Mouse (Mus musculus) ovary, adult 18-20 months (tissue): ENCODE measurements around the gene Ifrd2.

ENCODE experiments used
- DNase-seq: peaks from one replicate; pipeline ENCODE4 v3.0.0; 2022; ENCODE audit warnings: low spot score, mixed read lengths

The Ifrd2 gene

DNA sequence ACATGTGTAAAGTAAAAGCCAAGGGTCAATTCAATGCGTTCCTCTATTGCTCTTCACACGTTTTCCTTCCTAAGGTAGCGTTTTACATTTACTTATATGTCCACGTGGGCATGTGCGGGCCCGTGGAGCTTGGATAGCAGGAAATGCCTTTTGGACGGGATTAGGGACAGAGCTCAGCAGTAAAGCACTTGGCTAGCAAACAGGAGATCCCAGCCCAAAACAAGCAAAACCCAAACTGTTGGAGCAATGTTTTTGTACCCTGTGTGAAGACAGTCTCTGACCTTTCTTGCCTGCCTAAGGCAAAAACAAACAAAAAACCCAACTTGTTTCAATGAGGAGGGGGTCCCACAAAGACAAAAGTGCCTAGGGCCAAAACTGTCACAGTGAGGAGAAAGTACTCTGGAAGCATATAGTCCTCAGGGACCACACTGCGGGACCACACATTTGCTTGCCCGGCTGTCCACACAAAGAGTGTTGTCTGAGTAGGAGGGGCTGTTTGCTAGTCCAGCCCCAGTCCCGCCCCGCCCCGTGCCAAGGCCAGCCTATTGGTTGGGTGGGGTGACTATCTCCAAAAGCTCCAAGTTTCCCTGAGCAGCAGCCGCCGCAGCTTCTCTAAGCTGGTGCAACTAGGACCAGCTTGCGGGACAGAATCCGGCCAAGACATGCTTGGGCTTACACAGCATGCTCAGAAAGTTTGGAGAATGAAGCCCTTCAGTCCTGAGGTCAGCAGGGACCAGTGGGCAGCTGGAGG, 10.9 kb upstream of the Ifrd2 start, which contains the start of gene Hyal1:
Gene Hyal1 (plus strand): TSS at position 571 of the 751 bp plus-strand sequence.
- DNase-seq = peak; percentile 78

DNA sequence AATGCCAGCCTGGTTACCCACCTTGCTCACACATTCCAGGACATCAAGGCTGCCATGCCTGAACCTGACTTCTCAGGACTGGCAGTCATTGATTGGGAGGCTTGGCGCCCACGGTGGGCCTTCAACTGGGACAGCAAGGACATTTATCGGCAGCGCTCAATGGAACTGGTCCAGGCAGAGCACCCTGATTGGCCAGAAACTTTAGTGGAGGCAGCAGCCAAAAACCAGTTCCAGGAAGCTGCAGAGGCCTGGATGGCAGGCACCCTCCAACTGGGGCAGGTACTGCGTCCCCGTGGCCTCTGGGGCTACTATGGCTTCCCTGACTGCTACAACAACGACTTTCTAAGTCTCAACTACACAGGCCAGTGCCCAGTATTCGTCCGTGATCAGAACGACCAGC, 9.6 kb upstream of the Ifrd2 start:
- no peak for DNase-seq

DNA sequence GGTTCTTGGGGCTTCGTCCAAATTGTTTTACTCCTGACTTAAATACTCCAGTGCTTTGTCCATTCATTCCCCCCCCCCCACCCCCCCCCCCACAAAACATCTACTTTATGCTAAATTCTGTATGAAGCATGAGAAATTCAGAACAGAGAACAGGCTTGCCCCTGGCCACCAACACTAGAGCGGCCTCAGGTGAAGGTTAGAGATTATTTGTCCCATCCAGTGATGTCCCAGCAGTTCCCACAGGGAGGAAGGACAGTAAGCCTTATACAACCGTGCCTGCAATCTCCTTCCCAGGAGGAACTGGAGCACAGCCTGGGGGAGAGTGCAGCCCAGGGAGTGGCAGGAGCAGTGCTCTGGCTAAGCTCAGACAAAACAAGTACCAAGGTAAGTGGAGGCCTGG, 8.9 kb upstream of the Ifrd2 start, which contains the start of gene Naa80:
Gene Naa80 (plus strand): TSS at position 301 of the 400 bp plus-strand sequence.
- DNase-seq = no peak

DNA sequence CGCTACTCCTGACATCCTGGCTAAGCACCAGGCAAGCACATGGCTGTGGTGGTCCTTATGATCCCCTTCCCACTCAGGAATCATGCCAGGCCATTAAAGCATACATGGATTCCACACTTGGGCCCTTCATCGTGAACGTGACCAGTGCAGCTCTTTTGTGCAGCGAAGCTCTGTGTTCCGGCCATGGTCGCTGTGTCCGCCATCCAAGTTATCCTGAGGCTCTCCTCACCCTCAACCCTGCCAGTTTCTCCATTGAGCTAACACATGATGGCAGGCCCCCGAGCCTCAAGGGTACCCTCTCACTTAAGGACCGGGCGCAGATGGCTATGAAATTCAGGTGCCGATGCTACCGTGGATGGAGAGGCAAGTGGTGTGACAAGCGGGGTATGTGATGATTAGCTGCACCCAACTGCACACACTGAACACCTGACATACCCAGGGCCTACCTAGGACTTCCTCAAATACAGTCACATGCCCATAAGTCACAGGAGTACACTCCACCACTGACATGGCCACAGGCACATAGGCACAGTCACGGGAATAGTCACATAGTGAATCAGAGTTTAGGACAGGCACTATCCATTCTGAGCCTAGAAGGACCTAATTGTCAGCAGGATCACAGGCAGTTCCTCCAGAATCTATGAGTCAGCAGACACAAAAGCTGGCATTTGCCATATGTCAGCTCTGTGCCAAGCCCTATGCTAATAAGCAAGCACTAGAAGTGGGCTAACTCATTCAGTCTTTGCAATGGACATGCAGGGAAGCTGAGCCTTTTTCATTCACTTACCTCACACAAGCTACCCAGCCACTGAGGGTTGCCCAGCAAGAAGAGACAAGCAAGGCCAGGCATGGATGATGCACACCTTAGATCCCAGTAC, 8.2 kb upstream of the Ifrd2 start:
- DNase-seq = no peak

DNA sequence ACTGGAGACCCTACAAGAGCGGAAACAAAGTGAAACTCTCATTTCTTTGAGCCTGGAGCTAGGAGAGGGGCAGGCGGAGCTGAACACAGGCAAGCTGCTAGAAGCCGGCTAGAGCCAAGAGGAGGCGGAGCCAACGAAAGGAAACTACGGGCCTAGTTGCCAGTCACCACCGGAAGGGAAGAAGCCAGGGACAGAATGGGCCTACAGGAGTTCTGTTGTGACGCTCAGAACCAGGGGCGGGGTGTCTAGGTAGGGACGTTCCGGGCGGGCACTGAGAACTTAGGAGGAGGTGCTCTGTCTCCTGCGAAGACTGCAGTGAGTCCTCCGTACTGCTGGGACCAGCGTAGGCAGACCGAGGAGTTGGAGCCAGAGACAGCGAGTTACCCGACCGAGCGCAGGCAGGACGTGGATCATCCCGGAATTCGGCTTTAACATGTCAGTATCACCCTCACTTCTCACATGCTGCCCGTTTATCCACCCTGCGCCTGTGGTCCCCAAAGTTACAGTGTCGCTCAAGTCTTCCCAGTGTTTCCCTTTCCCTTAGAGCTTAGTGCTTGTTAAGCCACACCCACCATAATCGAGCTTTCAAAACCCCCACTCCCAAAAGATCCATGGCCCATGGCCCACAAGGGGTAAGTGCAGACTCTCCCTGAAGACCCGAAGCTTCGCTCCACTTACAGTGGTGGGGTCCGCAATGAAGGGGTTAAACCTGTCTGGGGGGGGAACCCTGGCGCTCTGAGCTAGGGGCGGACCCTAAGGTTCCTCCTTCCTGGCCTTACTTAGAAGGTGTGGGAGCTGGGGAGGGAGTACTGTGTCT, 6.7 kb upstream of the Ifrd2 start, which contains the start of gene Hyal3:
Gene Hyal3 (plus strand): TSS at position 318 of the 817 bp plus-strand sequence.
- DNase-seq = peak; percentile 89

DNA sequence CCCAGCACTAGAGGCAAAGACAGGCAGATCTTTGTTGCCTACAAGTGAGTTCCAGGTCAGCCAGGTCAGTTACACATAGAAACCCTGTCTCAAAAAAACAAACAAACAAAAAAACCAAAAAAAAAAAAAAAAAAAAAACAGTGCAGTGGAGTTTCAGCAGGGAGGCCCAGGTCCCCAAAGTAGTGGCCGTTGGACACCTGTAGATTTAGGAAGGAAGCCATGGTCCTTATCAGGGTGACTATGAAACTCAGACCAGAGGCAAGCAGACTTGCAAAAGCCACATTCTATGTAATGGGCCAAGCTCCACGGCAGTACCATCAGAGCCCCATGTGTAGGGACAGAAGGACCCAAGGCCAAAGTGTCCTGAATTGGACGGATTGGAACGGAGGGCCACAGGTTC, 5.9 kb upstream of the Ifrd2 start:
- no peak for DNase-seq

DNA sequence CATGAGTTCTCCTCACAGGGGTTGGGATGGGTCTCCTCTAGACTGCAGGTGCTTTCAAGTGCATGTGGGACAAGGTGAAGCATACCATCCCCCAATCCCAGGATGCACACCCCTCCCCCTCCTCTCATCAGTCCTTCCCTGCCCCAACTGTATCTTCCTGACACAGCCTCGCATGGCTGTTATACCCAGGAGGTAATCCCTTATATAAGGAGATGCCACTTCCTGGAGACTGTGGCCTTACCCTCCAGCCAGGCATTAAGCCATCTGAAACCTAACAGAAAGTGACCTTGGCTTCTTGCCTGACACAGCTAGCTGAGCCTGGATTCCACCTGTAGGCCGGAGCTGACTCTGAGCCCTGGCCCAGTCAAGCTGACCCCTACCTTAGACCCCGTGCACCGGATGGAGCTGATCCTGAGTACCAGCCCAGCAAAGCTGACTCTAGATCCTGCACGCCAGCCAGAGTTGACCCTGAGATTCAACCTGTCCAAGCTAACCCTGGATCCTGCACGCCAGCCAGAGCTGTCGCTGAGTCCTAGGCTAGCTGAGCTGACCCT, 4.9 kb upstream of the Ifrd2 start:
- no peak for DNase-seq

DNA sequence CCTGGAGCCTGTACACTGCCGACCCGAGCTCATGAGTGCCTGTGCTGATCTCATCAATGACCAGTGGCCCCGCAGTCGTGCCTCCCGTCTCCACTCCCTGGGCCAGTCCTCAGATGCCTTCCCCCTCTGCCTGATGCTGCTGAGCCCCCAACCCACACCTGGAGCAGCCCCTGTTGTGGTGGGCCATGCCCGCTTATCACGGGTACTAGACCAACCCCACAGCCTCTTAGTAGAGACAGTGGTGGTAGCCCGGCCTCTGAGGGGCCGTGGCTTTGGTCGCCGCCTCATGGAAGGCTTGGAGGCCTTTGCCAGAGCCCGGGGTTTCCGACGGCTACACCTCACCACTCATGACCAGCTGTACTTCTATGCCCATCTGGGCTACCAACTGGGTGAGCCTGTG, 4.3 kb upstream of the Ifrd2 start:
- DNase-seq = no peak

DNA sequence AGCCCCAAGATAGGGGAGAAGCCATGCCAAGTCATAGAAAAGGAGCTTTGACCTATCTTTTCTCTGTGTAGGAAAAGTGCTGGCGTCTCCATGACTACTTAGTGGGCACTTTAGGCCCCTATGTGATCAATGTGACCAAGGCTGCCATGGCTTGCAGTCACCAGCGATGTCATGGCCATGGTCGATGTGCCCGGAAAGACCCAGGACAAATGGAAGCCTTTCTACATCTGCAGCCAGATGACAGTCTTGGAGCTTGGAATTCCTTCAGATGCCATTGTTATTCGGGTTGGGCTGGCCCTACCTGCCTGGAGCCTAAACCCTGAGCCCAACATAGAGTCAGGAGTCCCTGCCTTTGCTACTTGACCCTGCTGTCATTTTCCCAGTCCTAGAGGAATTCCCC, 938 bp upstream of the Ifrd2 start:
- no peak for DNase-seq

DNA sequence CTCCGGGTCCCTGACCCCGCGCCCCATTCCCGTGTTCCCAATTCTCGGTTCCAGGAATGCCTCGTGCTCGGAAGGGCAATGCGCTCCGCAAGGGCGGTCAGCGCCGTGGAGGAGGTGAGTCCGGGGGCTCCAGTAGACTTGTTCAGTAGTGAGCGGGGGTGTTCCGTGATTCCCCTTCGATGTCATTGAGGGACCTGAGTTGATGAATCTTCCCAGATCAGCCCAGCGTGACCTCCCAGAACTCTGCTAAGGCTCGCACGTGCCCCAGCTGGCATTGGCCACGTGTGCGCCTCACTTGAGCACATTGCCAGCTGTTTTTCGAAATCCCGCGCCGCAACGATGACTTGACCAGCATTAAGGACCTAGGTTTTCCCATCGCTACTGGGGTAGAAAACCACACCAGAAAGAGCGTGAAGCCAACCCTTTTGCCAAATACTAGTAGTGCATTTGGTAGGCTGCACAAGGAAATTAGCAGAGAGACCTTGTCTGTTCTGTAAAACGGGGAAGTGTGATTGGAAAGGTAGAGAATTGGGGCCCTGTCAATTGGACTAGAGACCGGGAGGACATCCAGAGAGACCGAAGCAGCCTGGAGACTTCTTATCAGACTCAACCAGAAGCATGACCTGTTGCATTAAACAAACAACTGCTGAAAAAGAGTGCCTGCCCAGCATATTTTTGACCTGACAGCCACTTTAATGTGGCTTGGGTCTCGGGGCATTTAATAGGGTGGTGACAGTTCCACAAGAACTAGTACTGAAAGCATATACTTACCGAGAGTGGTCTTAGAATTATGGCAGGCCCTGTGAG, 594 bp downstream of the Ifrd2 start:
- no peak for DNase-seq

DNA sequence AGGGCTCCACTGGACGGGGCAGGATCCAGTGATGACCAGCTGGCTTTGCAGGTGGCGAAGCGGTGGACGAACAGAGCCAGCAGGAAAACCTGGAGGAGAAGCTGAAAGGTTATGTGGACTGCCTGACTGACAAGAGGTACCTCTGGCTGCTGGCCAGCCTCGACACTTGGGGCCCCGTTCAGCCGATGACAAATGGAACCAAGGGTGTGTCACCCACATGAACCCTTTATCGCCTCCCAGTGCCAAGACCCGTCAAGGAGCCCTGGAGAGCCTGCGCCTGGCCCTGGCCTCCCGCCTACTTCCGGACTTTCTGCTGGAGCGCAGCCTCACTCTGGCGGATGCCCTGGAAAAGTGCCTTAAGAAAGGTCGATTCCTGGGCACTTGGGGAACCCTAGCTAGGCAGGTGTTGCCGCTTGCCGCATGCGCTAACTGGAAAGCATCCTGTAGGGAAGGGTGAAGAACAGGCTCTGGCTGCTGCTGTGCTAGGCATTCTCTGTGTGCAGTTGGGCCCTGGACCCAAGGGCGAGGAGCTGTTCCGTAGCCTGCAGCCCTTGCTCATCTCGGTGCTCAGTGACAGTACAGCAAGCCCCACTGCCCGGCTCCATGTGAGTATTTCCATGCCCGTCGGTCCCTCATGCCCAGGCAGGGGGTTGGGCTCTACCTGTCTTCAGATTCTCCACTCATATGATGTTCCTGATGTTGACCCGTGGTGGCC, 2.8 kb downstream of the Ifrd2 start:
- no peak for DNase-seq

DNA sequence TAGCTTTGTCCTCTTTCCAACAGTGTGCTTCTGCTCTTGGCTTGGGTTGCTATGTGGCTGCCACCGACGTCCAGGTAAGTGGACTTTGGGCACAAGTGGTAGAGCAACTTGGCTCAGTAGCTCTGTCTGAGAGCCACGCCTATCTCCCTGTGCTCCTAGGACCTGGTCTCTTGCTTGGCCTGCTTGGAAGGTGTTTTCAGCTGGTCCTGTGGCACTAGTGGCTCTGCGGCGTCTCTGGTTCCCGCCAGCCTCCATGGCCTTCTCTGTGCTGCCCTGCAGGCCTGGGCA, 3.3 kb downstream of the Ifrd2 start:
- no peak for DNase-seq

DNA sequence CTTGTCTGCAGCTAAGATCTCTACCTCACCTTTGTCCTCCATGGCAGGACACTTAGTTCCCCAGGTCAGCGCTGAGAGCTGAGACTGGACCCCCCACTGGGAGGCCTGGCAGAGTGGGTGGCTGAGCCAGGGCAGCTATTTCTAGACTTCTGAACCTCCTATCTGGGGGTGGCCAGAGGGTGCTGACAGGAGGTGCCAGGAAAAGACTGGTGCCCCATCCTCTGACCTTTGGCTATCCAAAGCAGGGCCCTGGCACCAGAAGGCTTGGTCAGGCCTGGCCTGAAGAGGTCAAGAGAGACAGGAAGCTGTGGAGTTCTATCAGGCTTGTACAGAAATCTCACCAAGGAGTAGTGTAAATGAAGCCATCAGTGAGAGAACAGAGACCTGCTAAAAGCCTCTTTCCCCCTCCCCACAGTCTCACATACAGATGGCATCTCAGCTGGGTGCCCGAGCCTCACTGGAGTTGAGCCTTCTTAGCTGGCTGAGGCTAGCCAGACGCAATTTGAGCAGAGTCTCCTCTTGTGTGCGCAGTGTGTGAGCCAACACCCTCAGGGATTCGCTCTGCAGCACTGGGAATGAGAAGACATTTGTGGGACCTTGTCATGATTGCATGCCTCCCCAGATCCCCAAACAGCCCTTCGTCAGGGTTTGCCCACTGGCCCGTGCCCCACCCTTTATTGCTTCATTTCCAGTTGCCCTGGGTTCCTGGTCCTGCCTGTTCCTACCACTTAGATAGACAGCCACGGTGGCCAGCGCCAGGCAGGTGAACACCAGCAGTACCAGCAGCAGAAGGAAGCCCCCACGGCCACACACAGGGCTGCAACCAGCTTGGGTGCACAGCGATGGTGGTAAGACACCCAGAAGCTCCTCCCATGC, 5.9 kb downstream of the Ifrd2 start:
- no peak for DNase-seq

DNA sequence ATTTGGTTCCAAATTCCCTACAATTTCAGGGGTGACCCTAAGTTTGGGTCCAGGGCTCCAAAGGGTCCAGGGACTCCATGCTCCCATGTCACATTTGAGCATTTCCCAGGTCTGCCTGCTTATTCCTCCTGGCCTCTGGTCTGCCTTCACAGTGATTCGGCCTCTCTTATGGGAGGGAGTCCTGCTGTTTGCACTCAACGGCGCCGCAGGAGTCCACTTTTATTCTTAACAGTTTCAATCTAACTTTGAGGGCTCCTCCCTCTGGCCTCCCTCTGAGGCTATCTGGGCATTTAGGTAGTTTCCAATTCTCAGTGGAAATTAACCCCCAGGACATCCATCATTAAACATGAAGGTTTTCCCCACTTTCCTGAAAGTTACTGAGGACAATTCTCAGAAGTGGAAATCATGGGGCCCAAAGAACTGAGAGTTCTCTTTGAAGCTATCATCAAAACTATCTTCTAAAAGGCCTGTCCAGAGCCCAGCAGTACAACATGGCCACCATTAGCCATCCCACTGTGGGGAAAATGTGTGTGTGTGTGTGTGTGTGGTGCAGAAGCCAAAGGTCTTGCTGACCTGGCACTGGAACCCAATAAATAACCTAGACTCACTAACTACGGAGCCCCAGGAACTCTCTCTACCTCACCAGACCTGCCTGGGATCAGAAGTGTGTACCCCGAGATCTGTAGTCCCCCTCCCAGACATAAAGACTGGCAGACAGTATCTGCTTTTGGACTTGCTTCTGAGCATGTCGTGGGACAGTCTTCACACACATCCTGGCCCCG, 7.0 kb downstream of the Ifrd2 start:
- no peak for DNase-seq

DNA sequence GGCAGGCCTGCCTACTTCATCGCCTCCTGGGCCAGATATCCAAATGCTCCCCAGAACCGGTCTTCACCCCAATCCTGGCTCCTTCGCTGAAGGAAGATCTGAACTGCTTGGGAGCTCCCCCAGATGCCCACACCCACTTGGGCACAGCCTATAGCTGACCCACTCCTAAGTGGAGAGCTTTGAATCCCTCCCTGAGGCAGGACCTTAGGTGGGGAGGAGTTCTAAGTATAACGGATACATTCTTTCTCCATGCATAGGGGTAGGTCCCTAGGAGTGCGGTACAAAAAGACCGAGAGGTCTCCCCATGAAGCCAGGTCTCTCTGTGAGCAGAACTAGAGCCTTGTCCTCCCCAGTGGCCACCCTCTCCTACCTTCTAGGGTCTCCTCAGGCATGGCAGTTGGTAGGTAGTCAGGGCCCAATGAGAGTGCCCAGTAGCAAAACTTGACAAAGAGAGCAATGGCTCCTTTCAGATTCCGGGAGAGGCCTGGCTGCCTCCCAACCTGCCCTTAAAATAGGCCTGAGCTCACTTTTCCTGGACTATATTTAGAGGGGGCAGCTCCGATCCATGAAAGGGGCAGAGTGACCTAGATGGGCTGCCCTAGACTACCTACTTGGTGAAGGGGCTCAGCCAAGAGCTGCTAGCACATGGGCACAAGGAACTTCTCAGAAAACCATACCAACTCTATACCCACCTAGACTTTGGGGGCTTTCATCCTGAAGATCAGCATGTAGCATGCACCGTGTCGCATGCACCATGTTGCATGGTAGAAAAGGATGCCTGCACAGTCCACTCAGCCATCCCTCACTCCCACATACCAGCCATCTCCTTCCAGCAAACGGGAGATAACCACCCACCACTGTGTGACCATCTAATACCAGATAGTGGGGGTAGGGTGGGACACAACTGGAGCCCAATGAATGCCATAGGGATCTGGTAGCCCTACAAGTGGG, 9.5 kb downstream of the Ifrd2 start:
- DNase-seq = no peak

DNA sequence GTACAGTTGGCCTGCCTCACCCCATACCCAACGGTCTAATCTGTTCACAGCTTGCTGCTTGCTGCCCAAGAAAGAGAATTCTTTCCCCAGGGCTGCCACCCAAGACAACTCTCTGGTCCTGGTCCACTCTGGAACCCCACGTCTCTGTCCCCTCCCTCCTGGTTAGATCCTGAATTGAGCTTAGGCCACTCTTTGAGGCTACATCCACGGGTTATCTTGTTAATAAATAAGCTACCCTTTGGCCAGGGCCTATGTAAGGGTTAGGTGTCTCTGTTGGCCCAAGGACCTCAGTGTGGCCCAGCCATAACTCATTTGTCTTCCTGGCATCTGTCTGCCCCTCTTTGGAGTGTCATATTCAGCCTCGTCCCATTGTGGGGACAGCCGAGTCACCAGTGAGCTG, 10.9 kb downstream of the Ifrd2 start:
- no peak for DNase-seq

DNA sequence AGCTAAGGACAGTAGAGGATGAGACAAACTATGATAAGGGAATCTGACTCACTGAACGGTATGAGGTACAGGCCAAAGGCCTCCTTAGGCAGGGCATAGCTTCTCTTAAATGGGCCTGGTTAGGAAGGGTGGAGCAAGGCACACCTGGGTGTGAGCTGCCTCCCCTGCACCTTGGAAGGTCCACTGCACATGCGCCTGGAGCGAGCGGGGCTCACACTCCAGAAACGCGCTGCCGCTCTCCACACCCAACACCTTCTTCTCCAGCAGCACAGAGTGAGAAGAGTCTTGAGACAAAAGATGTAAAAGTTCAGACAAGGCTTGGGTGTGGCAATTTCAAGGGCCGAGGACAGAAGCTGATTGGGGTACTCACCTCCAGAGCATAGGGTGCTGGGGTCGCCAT, 12.0 kb downstream of the Ifrd2 start:
- DNase-seq = no peak

DNA sequence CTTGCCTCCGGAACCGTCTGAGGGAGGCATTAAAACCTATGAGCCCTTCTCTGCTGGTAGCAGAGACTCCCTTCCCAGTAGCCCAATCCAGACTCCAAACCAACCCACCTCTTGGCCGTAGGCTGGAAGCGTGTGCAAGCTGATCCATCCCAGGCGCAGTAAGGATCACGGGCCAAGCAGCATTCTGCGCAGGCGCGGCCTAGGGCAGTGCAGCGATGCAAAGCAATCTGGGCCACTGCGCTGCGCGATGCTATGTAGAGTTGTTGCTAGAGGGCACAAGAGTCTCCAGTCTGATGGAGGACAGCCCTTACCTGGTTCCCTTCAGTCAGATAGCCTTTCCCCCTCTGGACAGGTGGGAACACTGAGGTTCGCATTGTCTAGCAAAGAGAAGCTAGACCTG, 12.4 kb downstream of the Ifrd2 start:
- no peak for DNase-seq
